Mouse (Mus musculus) bone marrow macrophage, adult 2 months (primary cell): ENCODE results near the gene Ate1.

Experiments used
- CTCF ChIP-seq: IDR thresholded peaks from 2 replicates; pipeline ENCODE4 v1.5.1; 2012; ENCODE audit warnings: low read depth, mild to moderate bottlenecking, low read length, moderate library complexity
- POLR2A ChIP-seq: IDR thresholded peaks from 2 replicates; pipeline ENCODE4 v1.6.1; 2012; ENCODE audit warnings: mild to moderate bottlenecking, low read depth, low read length, borderline replicate concordance

GRCm38 (mm10) chr7:130553321-130553720 lies 33.2 kb upstream of the Ate1 start:
- no peak for TF ChIP-seq CTCF
- TF ChIP-seq POLR2A: no peak
